Mouse (Mus musculus): ENCODE measurements at regions not wholly inside any gene's neighbourhood (a gene's known extent, or its start where the extent isn't known, plus 50 kb on each side); places are given as distances from the start of the nearest gene placed in this dataset.

- Histone ChIP-seq H3K27me3 (ENCODE audit: poor library complexity, severe bottlenecking) (no peaks in the 10 kb centered on the region), H3K9me3 (no peaks in the 10 kb centered on the region), H3K4me1 (peaks cover 15% of the 10 kb centered on the region), H3K4me3 (no peak overlapping the region), H3K27ac (peak overlapping the region; percentile 48; the same call in 1 of the 2 replicates), H3K36me3 (replicated peaks) (no peaks in the 10 kb centered on the region)
- WGBS: 57% methylated on average over 14 of the region's 14 CpGs
- no peak for DNase-seq (ENCODE audit: extremely low spot score, low spot score)
Observed at GRCm38 (mm10) chr2:178745296-178746015, 315.1 kb downstream of the Cdh26 start.

- no peaks in the 10 kb centered on the region for H3K27me3 ChIP-seq (ENCODE audit: poor library complexity, severe bottlenecking)
- no peak overlapping the region for H3K4me3 ChIP-seq
- H3K4me1 ChIP-seq: no peaks in the 10 kb centered on the region
- no peak overlapping the region for H3K27ac ChIP-seq
- no peaks in the 10 kb centered on the region for H3K36me3 ChIP-seq (replicated peaks)
- DNase-seq (ENCODE audit: extremely low spot score, low spot score): no peak
- H3K9me3 ChIP-seq: no peaks in the 10 kb centered on the region
- 90% methylated on average over 1 of the region's 1 CpGs for WGBS
Observed at GRCm38 (mm10) chr2:178751247-178751646, 320.9 kb downstream of the Cdh26 start.

- 4% methylated on average over 2 of the region's 2 CpGs for WGBS
- Histone ChIP-seq H3K4me3 (no peak overlapping the region), H3K9me3 (no peaks in the 10 kb centered on the region), H3K27me3 (ENCODE audit: poor library complexity, severe bottlenecking) (no peaks in the 10 kb centered on the region), H3K36me3 (replicated peaks) (no peaks in the 10 kb centered on the region), H3K27ac (no peak overlapping the region), H3K4me1 (no peaks in the 10 kb centered on the region)
- peak; percentile 66 for DNase-seq (ENCODE audit: extremely low spot score, low spot score)
Observed at GRCm38 (mm10) chr2:178758366-178758765, 328.0 kb downstream of the Cdh26 start.

- no peak overlapping the region for H3K4me3 ChIP-seq
- no peak overlapping the region for H3K27ac ChIP-seq
- H3K27me3 ChIP-seq (ENCODE audit: poor library complexity, severe bottlenecking): no peaks in the 10 kb centered on the region
- WGBS: 78% methylated on average over 4 of the region's 4 CpGs
- H3K4me1 ChIP-seq: no peaks in the 10 kb centered on the region
- no peaks in the 10 kb centered on the region for H3K36me3 ChIP-seq (replicated peaks)
- DNase-seq (ENCODE audit: extremely low spot score, low spot score): no peak
- no peaks in the 10 kb centered on the region for H3K9me3 ChIP-seq
Observed at GRCm38 (mm10) chr2:178768526-178768925, 338.2 kb downstream of the Cdh26 start.

GRCm38 (mm10) chr2:178769001-178769400 is 338.7 kb downstream of the Cdh26 start:
- 89% methylated on average over 4 of the region's 4 CpGs for WGBS
- H3K4me1 ChIP-seq: no peaks in the 10 kb centered on the region

GRCm38 (mm10) chr2:178771435-178771834 is 341.1 kb downstream of the Cdh26 start:
- no peaks in the 10 kb centered on the region for H3K36me3 ChIP-seq (replicated peaks)
- H3K9me3 ChIP-seq: no peaks in the 10 kb centered on the region
- no peak overlapping the region for H3K27ac ChIP-seq
- H3K4me3 ChIP-seq: no peak overlapping the region
- no peaks in the 10 kb centered on the region for H3K4me1 ChIP-seq
- no peak for DNase-seq (ENCODE audit: extremely low spot score, low spot score)
- no peaks in the 10 kb centered on the region for H3K27me3 ChIP-seq (ENCODE audit: poor library complexity, severe bottlenecking)
- 63% methylated on average over 1 of the region's 1 CpGs for WGBS

More at GRCm38 (mm10) chr2:178769001-178769400, 338.7 kb downstream of the Cdh26 start:
- Histone ChIP-seq H3K4me3 (no peak overlapping the region), H3K9me3 (no peaks in the 10 kb centered on the region), H3K36me3 (replicated peaks) (no peaks in the 10 kb centered on the region), H3K27me3 (ENCODE audit: poor library complexity, severe bottlenecking) (no peaks in the 10 kb centered on the region), H3K27ac (no peak overlapping the region)
- DNase-seq (ENCODE audit: extremely low spot score, low spot score): no peak

GRCm38 (mm10) chr2:178771881-178772280 is 341.6 kb downstream of the Cdh26 start:
- 86% methylated on average over 3 of the region's 3 CpGs for WGBS
- Histone ChIP-seq H3K27me3 (ENCODE audit: poor library complexity, severe bottlenecking) (no peaks in the 10 kb centered on the region), H3K4me1 (no peaks in the 10 kb centered on the region), H3K36me3 (replicated peaks) (no peaks in the 10 kb centered on the region), H3K4me3 (no peak overlapping the region), H3K9me3 (no peaks in the 10 kb centered on the region), H3K27ac (no peak overlapping the region)
- no peak for DNase-seq (ENCODE audit: extremely low spot score, low spot score)

GRCm38 (mm10) chr2:178784822-178785589 is 354.7 kb downstream of the Cdh26 start:
- 83% methylated on average over 25 of the region's 25 CpGs for WGBS
- Histone ChIP-seq H3K27ac (no peak overlapping the region), H3K9me3 (no peaks in the 10 kb centered on the region), H3K4me1 (peaks cover 19% of the 10 kb centered on the region), H3K4me3 (no peak overlapping the region), H3K27me3 (ENCODE audit: poor library complexity, severe bottlenecking) (no peaks in the 10 kb centered on the region), H3K36me3 (replicated peaks) (no peaks in the 10 kb centered on the region)
- DNase-seq (ENCODE audit: extremely low spot score, low spot score): no peak

GRCm38 (mm10) chr2:178785843-178786242 is 355.5 kb downstream of the Cdh26 start:
- no peaks in the 10 kb centered on the region for H3K27me3 ChIP-seq (ENCODE audit: poor library complexity, severe bottlenecking)
- H3K4me1 ChIP-seq: peaks cover 19% of the 10 kb centered on the region
- no peak overlapping the region for H3K27ac ChIP-seq
- no peak for DNase-seq (ENCODE audit: extremely low spot score, low spot score)
- H3K4me3 ChIP-seq: no peak overlapping the region
- H3K36me3 ChIP-seq (replicated peaks): no peaks in the 10 kb centered on the region
- H3K9me3 ChIP-seq: no peaks in the 10 kb centered on the region
- 49% methylated on average over 6 of the region's 6 CpGs for WGBS

- no peak for DNase-seq (ENCODE audit: extremely low spot score, low spot score)
- no peaks in the 10 kb centered on the region for H3K9me3 ChIP-seq
- 61% methylated on average over 3 of the region's 3 CpGs for WGBS
- H3K27me3 ChIP-seq (ENCODE audit: poor library complexity, severe bottlenecking): no peaks in the 10 kb centered on the region
- no peak overlapping the region for H3K4me3 ChIP-seq
- H3K27ac ChIP-seq: no peak overlapping the region
- no peaks in the 10 kb centered on the region for H3K36me3 ChIP-seq (replicated peaks)
- no peaks in the 10 kb centered on the region for H3K4me1 ChIP-seq
Observed at GRCm38 (mm10) chr2:178795841-178796240, 365.5 kb downstream of the Cdh26 start.

- 70% methylated on average over 12 of the region's 12 CpGs for WGBS
- 0 out of 2 replicates have a peak, but pooled peaks cover 6% of the 10 kb centered on the region for H3K4me1 ChIP-seq
- H3K9me3 ChIP-seq: no peaks in the 10 kb centered on the region
- DNase-seq (ENCODE audit: extremely low spot score, low spot score): no peak
- H3K27me3 ChIP-seq (ENCODE audit: poor library complexity, severe bottlenecking): no peaks in the 10 kb centered on the region
- no peak overlapping the region for H3K4me3 ChIP-seq
- H3K27ac ChIP-seq: peak overlapping the region; percentile 40; the same call in 1 of the 2 replicates
- H3K36me3 ChIP-seq (replicated peaks): no peaks in the 10 kb centered on the region
Observed at GRCm38 (mm10) chr2:178801464-178801863, 371.1 kb downstream of the Cdh26 start.

- 0 out of 2 replicates have a peak, but pooled peaks cover 6% of the 10 kb centered on the region for H3K4me1 ChIP-seq
- H3K4me3 ChIP-seq: no peak overlapping the region
Observed at GRCm38 (mm10) chr2:178805283-178805682, 375.0 kb downstream of the Cdh26 start.

GRCm38 (mm10) chr2:178821552-178821951 is 391.2 kb downstream of the Cdh26 start:
- Histone ChIP-seq H3K27me3 (ENCODE audit: poor library complexity, severe bottlenecking) (no peaks in the 10 kb centered on the region), H3K4me3 (no peak overlapping the region), H3K36me3 (replicated peaks) (no peaks in the 10 kb centered on the region), H3K4me1 (no peaks in the 10 kb centered on the region), H3K9me3 (no peaks in the 10 kb centered on the region), H3K27ac (no peak overlapping the region)
- no peak for DNase-seq (ENCODE audit: extremely low spot score, low spot score)
- 92% methylated on average over 6 of the region's 6 CpGs for WGBS

More at GRCm38 (mm10) chr2:178805283-178805682, 375.0 kb downstream of the Cdh26 start:
- H3K27ac ChIP-seq: no peak overlapping the region
- H3K27me3 ChIP-seq (ENCODE audit: poor library complexity, severe bottlenecking): no peaks in the 10 kb centered on the region
- no peak for DNase-seq (ENCODE audit: extremely low spot score, low spot score)
- H3K9me3 ChIP-seq: no peaks in the 10 kb centered on the region
- H3K36me3 ChIP-seq (replicated peaks): no peaks in the 10 kb centered on the region
- 79% methylated on average over 8 of the region's 8 CpGs for WGBS
